Mouse (Mus musculus): ENCODE data around the gene Kcnj12.

Gene Kcnj12

GRCm38 (mm10) chr11:61110113-61110512 lies 87.7 kb downstream of the Kcnj12 start:
- CTCF ChIA-PET, result interaction anchor here in 2 of 4 experiments (1.0 to 1.4 kb wide), 3 partner anchors 36 to 564 kb away, joined by 3 to 5 read pairs (median 3); no protein-coding TSS in a partner anchor
- POLR2A ChIA-PET, result interaction anchor here in 2 of 4 experiments (1.0 to 1.2 kb wide), 3 partner anchors 20 to 65 kb away, joined by 3 to 4 read pairs (median 4); partner anchors contain the start of gene Usp22 (in 2 of the 2)

GRCm38 (mm10) chr11:61110928-61111327 lies 88.6 kb downstream of the Kcnj12 start:
- ChIA-PET POLR2A (interaction anchor here in 2 of 4 experiments (1.0 to 1.2 kb wide), 2 partner anchors 64 kb away, joined by 4 read pairs; partner anchors contain the start of gene Usp22 (in 2 of the 2)), CTCF (interaction anchor here in 2 of 4 experiments (0.6 to 1.4 kb wide), 3 partner anchors 36 to 277 kb away, joined by 3 to 4 read pairs (median 3); no protein-coding TSS in a partner anchor)

GRCm38 (mm10) chr11:61111472-61111871 lies 89.1 kb downstream of the Kcnj12 start:
- CTCF ChIA-PET, result no interaction called here

GRCm38 (mm10) chr11:61112323-61112995 lies 90.1 kb downstream of the Kcnj12 start:
- CTCF ChIA-PET, result interaction anchor here in 1 of 4 experiments (1.2 kb wide), 1 partner anchor 8 kb away, joined by 3 read pairs; no protein-coding TSS in a partner anchor

More at GRCm38 (mm10) chr11:61111472-61111871, 89.1 kb downstream of the Kcnj12 start:
- POLR2A ChIA-PET, result no interaction called here

GRCm38 (mm10) chr11:61116226-61116625 lies 93.9 kb downstream of the Kcnj12 start:
- CTCF ChIA-PET, result interaction anchor here in 3 of 4 experiments (0.9 to 2.6 kb wide), 4 partner anchors 10 to 30 kb away, joined by 3 to 13 read pairs (median 6); no protein-coding TSS in a partner anchor
- POLR2A ChIA-PET, result interaction anchor here (0.5 to 1.6 kb wide), 6 partner anchors 8 to 151 kb away, joined by 3 to 7 read pairs (median 3); partner anchors contain the start of genes Aldh3a2 (in 1 of the 4) and Usp22 (in 1 of the 4)

More at GRCm38 (mm10) chr11:61112323-61112995, 90.1 kb downstream of the Kcnj12 start:
- POLR2A ChIA-PET, result interaction anchor here in 2 of 4 experiments (0.6 to 1.1 kb wide), 4 partner anchors 9 to 563 kb away, joined by 3 to 4 read pairs (median 3); no protein-coding TSS in a partner anchor

- ChIA-PET POLR2A (interaction anchor here in 2 of 4 experiments (0.8 to 1.5 kb wide), 2 partner anchors 9 to 10 kb away, joined by 3 to 4 read pairs; no protein-coding TSS in a partner anchor), CTCF (interaction anchor here in 3 of 4 experiments (0.5 to 2.4 kb wide), 4 partner anchors 14 to 309 kb away, joined by 3 to 8 read pairs (median 5); partner anchors contain the start of gene Shmt1 (in 1 of the 3))
Measured at GRCm38 (mm10) chr11:61119996-61120583, 97.7 kb downstream of the Kcnj12 start.
